Mouse (Mus musculus) heart, adult 9 months (tissue): ENCODE results near the gene Nudt4.
A peak's percentile ranks its signal among the peaks of the same experiment; 100 is the strongest.
"Not testable (repeated sequence)": the region's sequence is repeated elsewhere in the genome, so short reads cannot be mapped to it uniquely, and the experiment has no call there.

Source experiments
- DNase-seq, 2 experiments: peaks; one replicate each; pipeline ENCODE4 v3.0.0; 2022; ENCODE audit warnings: low spot score in 2 of 2

Nudt4 gene

DNA sequence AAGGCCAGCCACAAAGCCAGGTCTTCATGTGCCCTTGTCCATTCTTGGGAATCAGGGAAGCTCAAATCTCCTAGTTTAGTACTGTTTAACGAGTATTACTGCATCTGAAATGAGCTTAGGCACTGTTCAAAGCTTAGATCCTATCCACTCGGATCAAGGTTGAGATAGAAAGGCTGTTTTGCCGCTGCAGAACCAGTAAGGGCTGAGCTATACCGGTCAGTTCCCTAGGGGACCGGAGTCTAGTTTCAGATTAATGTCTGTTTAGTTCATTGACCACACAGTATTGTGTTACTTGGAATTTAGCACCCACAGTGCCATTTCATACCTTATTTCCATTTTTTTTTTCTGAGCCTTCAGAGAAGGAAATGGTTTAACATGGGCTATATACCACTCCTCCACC is 3.6 kb upstream of the Nudt4 start:
- DNase-seq, result no peak

- no peak for DNase-seq
Measured at GRCm38 (mm10) chr10:95566786-95567185, 2.8 kb upstream of the Nudt4 start.

GRCm38 (mm10) chr10:95565156-95565854 is 1.4 kb upstream of the Nudt4 start:
- no peak for DNase-seq

GRCm38 (mm10) chr10:95562859-95563841 is 796 bp downstream of the Nudt4 start:
- peak; percentile 49 to 56 for DNase-seq

- DNase-seq, result no peak
Measured at GRCm38 (mm10) chr10:95562395-95562794, 1.6 kb downstream of the Nudt4 start.

DNA sequence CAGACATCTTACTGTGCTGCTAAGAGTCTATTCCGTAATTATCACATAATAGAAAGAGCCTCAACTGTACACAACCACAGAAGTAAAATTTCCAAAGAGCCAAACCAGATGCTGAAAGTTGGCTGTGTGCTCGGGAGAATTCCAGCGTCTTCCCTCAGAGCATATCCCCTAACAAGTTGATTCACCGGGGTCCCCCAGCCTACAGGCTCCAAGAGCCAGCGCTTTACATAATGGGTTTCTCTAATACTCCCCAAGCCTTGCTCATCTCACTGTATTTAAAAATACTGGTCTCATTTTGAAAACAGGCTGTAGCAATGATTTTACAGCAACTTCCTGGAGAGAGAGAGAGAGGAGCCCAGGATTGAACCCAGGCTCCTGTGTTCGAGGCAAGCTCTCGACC is 2.3 kb downstream of the Nudt4 start:
- DNase-seq, result no peak

- DNase-seq, result no peak
Measured at GRCm38 (mm10) chr10:95560394-95560983, 3.5 kb downstream of the Nudt4 start.

DNA sequence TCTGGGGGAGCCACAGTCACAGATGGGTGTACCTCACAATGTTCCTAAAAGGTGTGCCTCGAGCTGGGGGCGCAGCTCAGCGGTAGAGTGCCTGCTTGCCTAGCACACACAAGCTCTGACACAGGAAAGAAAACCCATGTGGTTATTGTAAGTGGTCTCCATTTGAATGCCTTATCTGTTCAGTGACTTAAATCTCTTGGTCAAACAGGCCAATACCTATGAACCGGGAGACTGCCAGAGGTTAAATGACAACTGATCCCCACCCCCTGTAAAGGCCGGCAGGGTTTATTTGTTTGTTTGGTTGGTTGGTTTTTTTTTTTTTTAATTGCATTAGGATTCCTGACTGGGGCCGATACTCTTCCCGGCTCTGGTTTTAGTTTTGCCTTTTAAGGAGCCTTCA is 4.5 kb downstream of the Nudt4 start:
- no peak for DNase-seq

DNA sequence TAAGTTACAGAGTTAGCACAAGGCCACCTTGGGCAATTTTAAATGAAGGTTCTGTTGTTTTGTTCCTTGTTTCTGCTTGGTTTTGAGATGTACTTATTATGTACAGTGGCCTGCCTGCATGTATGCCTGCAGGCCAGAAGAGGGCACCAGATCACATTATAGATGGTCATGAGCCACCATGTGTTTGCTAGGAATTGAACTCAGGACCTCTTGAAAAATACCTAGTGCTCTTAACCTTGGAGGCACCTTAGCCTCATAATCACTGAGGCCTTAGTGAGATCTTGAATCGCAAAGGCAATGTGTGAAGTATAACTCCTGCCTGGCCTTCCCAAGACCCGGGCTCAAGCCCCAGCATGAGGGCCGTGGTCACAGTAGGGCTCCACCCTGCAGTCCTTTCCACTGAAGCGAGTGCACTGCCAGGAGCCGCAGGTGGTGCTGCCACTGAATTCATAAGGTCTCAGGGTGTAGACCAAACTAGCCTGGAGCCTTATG is 6.6 kb downstream of the Nudt4 start:
- no peak for DNase-seq

- DNase-seq, result no peak
Measured at GRCm38 (mm10) chr10:95555866-95556265, 8.1 kb downstream of the Nudt4 start.

DNA sequence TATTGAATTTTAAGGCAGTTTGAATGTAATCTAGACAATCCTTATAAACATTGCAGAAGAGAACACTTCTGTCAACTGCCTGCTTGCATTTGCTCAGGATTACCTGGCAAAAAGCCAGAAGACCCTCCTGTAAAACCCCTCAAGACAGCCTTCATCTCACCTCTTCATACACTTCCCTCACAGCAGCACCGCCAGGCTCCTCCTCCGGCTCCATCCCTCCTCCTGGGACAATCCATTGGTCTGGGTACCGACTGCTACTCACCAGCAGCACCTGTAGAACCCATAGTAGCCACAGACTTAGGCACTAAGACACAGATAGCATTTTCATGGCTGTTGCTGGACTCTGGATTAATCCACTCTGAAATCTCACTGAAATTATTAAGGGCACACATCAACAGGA is 11.6 kb downstream of the Nudt4 start:
- DNase-seq, result no peak

GRCm38 (mm10) chr10:95551752-95552151 is 12.2 kb downstream of the Nudt4 start:
- no peak for DNase-seq

DNA sequence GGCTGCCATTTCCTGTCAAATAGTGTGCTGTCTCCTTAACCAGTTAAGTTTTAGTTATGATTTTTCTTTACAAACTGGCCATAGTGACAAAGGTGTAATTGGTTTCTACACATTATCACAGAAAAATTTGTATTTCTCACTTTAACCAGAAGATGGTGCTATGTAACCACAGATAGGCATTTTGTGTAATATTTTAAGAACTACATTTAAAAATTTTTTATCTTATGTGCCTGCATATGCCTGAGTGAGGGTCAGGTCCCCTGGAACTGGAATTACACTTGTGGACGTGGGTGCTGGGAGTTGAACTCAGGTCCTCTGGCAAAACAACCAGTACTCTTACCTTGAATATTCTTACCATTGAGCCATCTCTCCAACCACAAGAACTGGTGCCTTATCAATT is 13.4 kb downstream of the Nudt4 start:
- DNase-seq, result no peak

- not testable (repeated sequence) for DNase-seq
Measured at GRCm38 (mm10) chr10:95549080-95549479, 14.9 kb downstream of the Nudt4 start.

- no peak for DNase-seq
Measured at GRCm38 (mm10) chr10:95548154-95548826, 15.7 kb downstream of the Nudt4 start.

DNA sequence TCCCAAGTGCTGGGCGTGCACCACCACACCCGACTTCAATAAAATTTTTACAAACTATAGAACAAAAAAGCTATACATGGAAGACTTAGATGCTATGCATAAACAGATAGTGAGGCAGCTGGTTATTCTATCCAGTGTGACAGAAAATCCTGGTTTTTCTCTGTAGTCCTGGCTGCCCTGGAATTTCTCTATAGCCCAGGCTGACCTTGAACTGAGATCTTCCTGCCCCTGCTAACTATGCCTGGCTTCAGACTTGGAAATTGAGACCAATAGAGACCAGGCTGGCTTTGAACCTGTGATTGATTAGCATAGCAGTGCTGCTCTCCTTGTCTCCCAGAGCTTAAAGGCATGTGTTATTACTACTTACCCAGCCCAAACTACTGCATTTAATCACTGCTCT is 17.8 kb downstream of the Nudt4 start:
- DNase-seq, result no peak

DNA sequence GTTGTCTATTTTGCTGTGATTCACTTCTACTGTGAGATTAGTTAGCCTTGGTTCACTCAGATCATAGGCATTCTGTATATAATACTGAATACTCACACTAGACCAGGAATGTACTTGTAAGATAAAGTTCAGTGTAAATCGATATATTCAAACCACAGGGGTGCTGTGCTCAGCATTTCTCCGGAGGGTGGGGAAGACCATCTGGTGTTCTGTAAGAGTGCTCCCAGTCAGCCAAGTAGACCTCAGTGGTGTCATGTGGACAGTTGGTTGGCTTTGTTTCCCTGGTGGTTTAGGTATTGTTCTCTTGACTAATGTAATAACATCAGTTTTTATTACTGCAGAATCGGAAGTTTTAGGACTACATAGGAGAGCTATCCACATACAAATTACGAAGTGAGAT is 18.9 kb downstream of the Nudt4 start:
- no peak for DNase-seq

- no peak for DNase-seq
Measured at GRCm38 (mm10) chr10:95544651-95545050, 19.3 kb downstream of the Nudt4 start.

DNA sequence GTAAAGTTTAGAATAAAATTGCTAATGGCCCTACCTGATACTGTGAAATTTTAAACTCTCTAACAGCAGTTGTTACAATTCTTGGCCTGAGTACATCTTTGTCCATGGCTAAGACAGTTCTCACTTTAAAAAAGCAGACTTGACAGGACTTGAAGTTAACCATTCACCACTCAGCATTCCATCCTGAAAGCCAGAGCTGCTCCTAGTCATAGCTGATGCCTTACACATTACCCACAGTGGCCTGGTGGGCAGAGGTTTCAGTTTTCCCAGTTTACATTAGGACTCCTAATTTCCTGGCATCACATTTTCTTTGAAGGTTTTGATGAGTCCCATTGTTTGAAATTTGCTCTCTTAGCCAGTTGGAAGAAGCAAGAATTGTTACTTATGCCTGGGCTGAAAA is 19.9 kb downstream of the Nudt4 start:
- no peak for DNase-seq

DNA sequence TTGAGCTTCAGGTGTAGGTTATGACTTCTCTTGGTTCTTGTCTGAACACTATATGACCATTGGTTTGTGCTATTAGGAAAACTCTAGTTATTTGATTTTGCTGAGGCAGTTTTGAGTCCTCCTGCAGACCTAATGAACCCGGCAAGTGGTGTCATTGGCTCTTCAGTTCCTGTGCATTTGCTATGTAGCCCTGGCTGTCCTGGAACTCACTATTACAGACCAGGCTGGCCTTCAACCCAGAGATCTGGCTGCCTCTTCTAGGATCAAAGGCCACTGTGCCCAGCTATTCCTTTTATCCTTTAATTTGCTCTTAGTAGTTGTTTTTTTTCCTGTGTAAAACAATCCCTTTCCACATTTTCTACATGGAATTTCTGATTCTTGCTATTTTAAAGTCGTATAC is 20.6 kb downstream of the Nudt4 start:
- no peak for DNase-seq

- DNase-seq, result no peak
Measured at GRCm38 (mm10) chr10:95542916-95543315, 21.0 kb downstream of the Nudt4 start.

DNA sequence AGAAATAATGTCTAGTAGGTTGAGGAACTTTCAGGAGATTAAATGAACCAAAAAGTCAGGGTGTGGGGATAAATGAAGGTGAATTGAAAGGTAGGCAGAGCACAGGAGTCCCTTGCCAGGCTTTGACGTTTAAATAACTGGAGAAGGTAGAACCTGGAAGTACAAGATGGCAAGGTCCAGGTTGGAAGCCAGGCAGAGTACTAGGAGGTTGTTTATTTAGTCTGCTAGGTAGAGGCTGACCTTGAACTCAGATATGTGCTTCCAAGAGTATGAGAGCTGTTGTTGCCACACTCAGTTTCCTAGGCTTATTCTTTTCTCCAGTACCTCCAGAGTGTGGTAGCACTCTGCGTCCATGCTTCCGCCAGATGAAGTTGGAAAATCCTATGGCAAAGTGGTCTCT is 24.1 kb downstream of the Nudt4 start:
- DNase-seq, result no peak
